Mouse (Mus musculus): ENCODE data around the gene Akt1s1.
"Not testable (repeated sequence)": the region's sequence is repeated elsewhere in the genome, so short reads cannot be mapped to it uniquely, and the experiment has no call there.

The Akt1s1 gene

DNA sequence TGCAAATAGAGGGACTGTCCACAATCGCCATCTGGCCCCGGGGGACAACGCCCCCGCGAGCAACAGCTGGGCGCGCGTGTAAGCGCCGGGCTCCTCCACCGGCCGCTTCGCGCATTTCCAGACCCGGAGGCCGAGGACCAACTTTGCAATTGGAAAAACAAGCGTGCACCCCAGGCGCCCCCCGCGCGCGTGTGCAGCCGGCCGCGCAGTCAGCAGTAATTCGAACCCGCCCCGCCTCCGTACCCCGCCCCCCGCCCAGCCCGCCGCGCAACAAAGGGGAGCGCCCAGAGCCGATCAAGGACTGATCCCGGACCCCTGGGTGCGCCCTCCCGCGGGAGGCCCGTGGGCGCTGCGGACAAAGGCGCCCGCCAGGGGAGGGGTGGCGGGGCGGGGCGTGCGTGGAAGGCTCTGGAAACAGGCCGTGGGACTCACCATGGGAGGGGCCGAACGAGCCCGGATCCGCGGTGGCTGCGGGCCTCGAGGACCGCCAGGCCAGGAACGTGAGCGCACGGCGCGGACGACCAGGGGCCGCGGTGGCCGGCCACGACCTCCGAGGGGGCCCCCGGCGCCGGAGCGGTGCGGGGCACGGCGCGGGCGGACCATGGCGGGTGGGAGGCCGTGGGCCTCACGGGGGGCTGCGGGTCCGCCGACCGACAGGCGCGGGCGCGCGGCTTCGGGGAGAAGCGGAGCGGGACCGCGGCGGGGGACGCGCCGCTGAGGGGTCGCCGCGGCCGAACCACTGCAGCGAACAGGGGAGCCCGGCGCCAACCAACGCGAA is 20.3 kb downstream of the Akt1s1 start:
- peak; percentile 41 for DNase-seq (ENCODE audit: low read depth, low spot score)

DNA sequence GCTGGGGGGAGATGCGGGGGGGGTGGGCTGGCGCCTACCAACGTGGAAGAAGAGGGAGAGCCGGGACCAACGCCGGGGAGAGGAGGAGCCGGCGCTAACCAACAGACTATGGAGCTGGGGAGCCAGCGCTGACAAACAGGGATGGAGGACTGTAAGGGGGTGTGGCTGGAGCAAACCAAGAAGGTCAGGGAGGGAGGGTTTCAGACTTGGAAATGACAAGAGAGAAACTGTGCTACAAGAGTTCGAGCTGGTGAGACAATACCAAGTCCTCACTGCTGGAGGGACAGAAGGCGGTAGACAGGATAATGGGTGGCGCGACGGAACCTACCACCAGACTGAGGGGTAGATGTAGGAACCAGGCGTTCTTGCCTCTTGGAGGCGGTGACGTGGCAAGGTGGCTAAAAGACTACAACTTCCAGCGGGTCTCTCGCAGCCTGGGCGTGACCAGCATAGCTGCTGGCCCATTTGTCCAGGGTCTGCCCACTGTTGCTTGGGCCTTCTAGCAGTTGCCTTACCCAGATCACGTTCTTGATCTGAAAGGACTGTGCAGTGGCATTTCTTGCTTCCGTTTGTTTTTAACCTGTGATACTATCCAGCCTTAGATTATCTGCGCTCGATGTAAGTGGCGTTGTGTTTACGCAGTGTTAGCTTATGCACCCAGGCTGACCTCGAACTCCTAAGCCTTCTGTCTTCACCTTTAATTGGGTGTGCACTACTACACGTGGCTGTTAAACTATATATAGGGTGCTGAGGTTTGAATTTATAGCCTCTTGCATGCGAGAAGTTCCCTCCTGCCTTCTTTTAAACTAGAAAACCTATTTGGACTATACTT is 21.1 kb downstream of the Akt1s1 start, which contains the start of gene Ptov1:
TSS of gene Ptov1 (minus strand) at position 92 of the 832 bp plus-strand sequence.
- DNase-seq (ENCODE audit: low read depth, low spot score) = peak; percentile 99

DNA sequence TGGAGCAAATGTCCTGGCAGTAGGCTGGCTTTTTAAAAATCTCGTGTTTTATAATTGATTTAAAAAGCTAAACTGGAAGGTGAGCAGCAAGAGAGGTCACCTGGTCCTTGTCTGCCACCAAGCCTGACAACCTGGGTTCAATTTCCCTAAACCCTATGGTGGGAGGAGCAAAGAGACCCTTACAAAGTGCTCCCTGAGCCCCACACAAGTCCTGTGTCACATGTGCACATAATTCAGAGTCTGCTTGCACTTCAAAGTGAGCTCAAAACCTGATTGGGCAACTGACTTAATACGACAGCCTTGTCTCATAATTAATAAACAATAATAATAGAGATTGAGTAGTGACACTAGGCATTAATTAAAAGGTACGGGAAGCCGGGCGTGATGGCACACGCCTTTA is 21.8 kb downstream of the Akt1s1 start:
- no peak for DNase-seq (ENCODE audit: low read depth, low spot score)

DNA sequence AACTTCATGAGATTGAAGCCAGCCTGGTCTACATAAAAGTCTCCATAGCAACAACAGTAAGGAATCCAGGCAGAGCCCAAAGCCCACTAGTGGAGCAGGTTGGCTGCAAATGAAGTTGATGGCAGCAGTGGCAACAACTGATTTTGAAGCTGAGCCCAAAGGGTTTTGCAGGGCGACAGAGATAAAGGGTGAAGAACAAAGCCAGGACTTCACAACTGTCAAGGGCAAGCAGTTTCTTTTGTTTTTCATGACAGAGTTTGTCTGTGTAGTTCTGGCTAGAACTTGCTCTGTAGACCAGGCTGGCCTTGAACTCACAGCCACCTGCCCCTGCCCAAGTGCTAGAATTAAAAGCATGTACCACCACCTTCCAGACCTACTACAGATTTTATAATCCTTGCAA is 22.4 kb downstream of the Akt1s1 start:
- peak; percentile 71 for DNase-seq (ENCODE audit: low read depth, low spot score)

DNA sequence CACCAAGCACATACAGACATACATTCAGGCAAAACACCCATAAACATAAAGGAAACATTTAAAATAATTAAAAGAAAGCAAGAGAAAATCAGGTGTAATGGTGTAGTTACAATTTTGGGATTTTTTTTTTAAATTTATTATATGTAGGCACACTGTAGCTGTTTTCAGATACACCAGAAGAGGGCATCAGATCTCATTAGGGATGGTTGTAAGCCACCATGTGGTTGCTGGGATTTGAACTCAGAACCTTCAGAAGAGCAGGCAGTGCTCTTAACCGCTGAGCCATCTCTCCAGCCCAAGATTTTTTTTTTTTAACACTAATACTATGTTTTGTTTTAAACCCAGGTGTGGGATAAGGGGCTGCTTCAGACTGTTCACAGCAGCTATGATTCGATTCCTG is 23.0 kb downstream of the Akt1s1 start:
- DNase-seq (ENCODE audit: low read depth, low spot score) = not testable (repeated sequence)

DNA sequence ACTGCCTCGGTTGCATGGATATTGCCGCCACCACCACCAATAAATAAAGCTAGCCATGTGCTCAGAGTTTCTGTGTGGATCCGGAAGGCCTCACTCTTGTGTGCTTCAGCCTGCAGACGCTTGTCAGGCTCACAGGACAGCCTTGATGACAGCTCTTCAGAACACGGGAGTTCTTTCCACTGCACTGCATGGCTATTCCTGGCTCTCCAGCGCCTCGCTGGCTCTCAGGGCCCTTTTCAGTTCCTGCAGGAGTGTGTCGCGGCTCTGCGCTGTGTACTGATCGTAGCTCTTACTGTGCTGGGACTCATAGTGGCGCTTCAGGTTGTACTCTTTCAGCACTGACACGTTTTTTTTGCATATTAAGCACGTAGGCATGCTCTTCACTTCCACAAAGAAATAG is 29.0 kb downstream of the Akt1s1 start:
- no peak for DNase-seq (ENCODE audit: low read depth, low spot score)

DNA sequence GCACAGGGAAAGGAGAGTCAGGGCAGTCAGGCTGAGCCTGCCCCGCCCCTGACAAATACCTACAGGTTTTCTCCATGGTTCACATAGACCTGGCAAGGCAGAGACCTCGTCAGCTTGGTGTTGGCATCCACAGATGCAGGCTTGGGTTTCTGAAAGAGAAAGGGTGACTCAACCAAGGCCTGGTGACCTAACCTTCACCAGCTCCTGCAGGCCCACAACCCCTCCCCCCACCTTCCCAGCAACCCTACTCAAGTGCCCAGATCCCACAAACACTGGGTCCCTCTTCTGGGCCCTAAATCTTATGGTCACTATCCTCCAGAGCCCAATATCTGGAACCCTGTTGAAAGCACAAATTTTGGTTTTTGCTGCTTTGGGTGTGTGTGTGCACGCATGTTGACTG is 34.2 kb downstream of the Akt1s1 start:
- no peak for DNase-seq (ENCODE audit: low read depth, low spot score)

DNA sequence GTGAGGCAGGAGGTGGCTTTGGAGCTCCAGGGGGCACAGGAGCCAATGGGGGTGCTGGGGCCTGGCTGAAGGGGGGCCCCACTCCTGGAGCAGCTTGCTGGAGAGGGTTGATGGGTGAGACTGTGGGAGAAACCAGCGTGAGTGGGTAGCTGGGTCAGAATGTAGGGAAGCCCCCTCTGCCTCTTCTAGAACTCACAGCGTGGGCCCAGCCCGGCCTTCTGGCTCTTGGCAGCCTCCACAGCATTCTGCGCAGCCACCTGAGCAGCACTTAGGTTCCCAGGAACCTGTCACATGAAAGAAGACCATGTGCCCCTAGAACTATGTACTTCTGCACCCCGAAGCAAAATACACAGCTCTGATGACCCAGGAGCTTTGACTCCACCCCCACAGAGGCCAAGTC is 35.8 kb downstream of the Akt1s1 start:
- no peak for DNase-seq (ENCODE audit: low read depth, low spot score)

DNA sequence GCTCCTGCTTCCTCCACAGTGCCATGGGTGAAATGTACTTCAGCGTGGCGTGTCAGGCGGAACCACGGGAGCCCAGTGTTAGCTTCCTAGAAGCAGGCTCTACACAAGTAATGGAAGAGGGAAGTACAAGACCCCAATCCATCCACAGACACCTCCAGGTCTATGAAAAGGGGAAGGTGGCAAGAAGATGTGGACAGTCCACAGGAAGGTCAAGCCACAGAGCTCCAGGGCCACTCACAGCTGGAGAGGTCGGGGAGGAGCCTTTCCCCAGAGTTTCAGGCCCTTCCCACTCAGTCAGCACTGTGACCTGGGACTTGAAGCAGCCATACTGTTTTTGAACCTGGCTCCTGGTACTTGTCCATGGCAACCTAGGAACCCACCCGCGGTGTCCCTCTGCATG is 38.2 kb downstream of the Akt1s1 start:
- DNase-seq (ENCODE audit: low read depth, low spot score) = no peak

DNA sequence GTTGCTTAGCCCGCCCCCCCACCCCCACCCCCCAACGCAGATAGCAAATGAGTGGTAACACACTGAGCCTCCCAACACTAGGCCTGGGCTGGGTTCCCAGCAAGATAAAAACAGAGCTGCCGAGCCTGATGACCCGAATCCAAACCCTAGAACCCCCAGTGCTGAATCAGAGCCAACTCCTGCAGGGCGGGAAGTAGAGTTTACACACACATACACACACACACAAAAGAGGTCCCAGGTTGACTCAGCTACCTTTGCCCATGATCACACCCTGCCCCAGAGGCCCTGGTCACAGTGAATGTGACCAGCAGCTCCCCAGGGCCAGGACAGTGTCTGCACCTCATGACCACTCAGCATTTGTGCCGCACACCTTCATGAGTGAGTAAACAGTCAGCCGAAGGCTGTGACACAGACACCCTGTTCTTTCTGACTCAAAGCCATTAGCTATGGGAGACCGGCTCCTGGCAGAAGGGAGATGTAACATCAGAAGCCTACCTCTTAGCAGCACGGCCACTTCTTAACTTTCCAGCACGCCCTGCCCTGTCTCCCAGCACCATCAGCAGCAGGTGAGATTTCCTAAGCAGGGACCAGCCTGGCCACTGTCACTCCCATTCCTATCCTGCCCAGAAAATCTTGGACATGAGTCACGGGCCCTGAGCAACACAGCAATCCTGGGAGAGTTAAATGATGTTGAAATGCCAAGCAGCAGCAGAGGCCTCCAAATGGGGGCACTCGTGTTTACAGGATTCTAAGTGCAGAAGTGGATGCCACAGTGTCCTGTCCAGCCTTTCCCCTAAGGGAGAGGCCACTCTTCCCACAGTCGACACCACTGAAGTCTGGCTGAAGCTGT is 39.7 kb downstream of the Akt1s1 start:
- DNase-seq (ENCODE audit: low read depth, low spot score) = no peak

DNA sequence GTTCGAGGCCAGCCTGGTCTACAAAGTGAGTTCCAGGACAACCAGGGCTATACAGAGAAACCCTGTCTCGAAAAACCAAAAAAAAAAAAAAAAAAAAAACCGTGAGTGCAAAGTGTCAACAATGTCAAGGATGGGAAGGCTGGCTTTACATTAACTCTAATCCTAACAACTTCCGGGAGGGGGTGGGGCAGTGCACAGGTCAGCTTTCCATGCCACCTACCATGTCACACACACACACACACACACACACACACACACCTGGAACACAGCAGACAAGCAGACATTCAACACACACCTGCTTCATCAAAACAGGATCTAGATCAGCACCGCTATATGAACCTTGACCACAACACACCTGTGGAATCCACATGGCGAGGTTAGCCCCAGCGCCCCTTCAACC is 41.4 kb downstream of the Akt1s1 start:
- DNase-seq (ENCODE audit: low read depth, low spot score) = no peak

DNA sequence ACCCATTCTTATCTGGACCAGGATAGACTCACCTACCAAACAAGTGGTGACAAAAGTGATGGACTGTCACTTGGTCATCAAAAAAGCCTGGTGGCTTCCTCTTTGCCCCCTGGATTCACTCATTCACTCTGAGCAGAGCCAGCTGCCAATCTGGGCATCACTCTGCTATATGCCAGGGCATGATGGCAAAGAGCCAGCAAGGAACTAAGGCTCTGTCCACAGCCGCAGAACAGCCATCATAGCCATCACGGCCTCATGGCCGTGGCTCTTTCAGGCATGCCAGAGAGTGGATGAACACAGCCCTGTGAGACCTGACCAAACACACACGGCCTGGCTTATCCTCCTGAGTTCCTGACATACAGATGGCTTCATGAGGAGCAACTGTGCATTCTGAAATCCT is 41.9 kb downstream of the Akt1s1 start:
- no peak for DNase-seq (ENCODE audit: low read depth, low spot score)

DNA sequence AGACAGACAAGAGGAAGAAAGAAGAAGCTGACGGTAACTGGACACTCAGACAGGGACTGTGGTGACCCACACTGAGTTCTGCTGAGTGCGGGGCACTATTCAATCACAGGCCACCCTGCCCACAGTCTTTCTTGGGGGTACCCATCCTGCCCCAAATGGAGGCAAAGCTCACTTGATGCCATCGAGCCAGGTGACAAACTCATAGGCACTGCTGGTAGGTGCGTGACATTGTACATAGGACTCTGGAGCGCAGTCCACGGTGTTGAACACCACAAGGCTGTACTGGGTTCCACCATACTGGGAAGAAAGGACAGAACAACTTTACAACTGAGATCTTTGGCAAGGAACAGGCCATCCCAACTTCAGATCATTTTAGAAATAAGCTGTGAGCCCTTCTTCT is 42.8 kb downstream of the Akt1s1 start:
- no peak for DNase-seq (ENCODE audit: low read depth, low spot score)

DNA sequence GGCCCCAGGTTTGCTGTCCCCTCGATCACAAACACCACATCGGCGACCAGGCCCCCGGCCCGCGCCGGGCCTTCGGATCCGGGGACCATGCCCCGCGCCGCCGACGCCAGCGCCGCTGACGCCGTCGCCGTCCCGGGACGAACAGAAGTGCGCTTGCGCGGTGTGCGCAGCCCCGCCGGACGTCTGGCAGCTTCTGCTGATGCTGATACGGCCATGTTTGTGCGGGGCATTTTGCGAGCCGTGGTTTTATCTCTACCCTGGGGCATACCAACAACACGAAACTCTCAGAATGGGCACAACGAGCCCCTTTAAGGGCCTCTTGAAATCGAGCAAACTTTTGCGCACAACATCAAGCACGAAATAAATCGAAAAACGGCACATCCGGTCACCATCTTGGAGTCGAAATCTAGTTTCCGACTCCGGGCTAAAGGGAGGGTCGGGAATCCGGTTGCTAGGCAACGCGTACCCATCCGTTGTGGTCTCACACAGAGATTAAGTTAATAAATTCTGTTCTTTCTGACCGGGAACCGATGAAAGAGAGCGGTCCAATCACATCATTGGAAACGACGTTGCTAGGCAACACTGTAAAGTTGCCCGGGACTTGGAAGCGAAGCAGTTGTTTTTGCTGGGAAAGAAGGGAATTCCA is 43.6 kb downstream of the Akt1s1 start, which contains the start of gene Med25:
TSS of gene Med25 (minus strand) at position 437 of the 646 bp plus-strand sequence.
- DNase-seq (ENCODE audit: low read depth, low spot score) = peak; percentile 92

DNA sequence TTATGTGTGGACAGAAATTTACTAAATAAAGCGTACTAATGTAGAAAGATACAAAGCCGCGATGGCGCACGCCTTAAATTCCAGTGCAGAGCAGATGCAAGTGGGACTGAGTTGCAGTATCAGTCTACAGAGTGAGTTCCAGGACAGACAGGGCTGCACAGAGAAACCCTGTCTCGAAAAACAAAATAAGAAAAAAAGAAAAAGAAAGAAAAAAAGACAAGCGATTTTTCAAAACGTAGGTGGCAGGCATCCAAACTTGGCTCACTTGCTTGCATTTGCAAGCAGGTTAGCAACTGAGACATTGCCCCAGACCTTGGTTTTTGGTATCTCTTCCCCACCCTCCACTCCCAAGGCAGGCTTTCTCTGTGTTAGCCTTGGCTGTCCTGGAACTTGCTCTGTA is 44.4 kb downstream of the Akt1s1 start:
- DNase-seq (ENCODE audit: low read depth, low spot score) = no peak

DNA sequence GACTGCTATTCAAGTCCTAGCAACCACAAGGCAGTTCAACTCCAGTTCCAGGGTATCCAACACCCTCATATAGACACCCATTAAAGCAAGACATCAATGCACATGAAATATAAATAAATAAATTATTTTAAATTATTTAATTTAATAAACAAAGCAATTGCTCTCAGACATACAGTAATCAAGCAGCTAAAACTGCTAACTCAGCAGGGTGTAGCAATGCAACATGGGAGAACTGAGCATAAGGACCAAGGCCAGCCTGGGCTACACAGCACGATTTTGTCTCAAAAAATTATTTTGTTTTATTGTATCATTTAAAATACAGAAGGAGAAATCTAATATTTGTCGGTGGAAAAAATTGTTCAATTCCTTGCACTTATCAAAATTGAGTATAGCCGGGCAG is 45.4 kb downstream of the Akt1s1 start:
- DNase-seq (ENCODE audit: low read depth, low spot score) = no peak

DNA sequence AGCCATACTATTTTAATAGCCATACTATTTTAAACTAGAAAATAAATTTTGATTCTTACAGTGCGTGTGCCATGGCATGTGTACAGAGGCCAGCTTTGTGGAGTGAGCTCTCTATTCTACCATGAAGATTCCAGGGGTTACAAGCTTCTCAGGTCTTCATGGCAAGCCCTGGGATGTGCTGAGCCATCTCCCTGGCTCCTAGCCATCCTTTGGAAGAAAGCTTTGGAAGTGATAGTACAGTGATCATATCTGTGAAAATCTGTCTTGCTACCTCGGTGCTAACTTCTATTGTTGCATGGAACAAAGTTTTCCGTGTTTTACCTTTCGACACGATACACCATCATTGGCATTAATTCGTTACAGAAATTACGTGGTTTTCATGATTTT is 46.4 kb downstream of the Akt1s1 start:
- DNase-seq (ENCODE audit: low read depth, low spot score) = no peak

DNA sequence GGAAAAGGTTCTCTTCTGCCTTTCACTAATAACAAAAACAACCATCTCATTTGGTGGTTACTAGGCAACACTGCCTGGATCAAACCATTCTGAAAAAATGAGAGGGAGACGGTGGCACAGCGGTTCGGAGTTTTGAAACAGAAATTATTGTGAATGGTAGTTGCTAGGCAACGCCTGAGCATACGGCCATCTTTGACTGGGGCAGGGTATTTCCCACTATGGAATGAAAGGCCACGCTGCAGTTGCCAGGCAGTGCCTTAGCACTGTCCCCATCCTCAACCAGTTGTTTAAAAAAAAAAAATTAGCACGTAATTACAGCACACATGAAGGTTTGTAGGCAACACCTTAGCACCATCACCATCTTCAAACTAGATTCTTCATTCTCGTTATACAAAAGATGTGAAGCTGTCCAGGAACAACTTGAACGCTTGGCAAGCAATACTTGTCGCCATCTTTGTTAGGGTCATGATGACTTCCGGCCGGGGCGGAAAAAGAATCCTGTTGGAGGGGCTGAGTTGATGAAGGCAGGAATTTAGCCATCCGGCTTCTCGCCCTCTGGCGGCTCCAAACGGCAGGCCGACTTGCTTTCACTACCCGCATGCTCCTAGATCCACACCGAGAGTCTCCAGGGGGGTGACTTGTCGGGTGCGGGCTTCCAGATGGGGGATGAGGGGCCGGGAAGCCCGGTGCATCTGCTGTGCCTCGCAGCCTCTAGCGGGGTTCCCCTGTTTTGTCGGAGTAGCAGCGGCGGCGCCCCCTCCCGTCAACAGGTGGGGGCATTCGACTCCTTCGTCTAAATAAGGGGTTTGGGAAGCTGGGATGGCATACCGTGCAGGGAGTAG is 47.0 kb downstream of the Akt1s1 start, which contains the start of gene Fuz:
TSS of gene Fuz (plus strand) at position 487 of the 842 bp plus-strand sequence.
- peak; percentile 96 for DNase-seq (ENCODE audit: low read depth, low spot score)

DNA sequence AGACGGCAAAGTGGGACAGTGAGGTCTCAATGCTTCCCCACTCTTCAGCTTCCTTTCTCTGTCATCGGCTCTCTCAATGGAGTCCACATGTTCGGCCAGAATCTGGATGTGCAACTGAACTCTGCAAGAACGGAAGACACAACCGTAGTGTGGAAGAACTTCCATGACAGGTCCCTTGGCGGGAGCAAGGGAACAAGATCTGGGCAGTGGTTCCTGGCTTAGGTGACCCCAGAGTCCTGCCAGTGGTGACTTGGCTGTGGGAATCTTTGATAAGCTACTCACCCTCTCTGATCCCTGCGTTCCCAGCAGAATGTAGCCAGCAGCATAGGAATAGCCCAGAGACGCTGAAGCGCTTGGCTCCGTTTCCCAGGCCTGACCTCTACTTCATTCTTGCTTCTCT is 47.7 kb downstream of the Akt1s1 start:
- no peak for DNase-seq (ENCODE audit: low read depth, low spot score)

DNA sequence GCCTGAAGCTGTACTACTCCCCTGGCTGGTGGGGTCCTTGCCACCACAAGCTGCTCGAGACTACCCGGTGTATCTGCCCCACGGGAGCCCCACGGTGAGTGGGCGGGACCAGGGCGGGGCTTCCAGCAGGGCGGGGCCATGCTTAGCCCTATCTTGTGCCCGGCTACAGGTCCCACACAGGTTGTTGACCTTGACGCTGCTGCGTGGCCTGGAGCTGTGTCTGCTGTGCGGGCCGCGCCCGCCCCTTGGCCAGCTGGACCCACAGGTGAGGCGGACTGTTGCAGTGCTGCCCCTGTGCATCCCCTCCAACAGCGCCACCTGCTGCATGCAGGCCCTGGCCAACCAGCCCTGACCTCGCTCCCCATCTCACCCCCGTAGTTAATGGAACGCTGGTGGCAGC is 49.8 kb downstream of the Akt1s1 start:
- DNase-seq (ENCODE audit: low read depth, low spot score) = peak; percentile 76

Data from ES-CJ7 (cell line).